ENCODE assay signal across 15 mouse cellular contexts in genomic region chr7:137518028-137518576, GRCm38 (mm10).
DNase-seq lines count a peak whose midpoint lies in the region; ATAC-seq and TF ChIP-seq lines count a peak whose summit lies in the region.
"Had no signal": no experiment of that assay in that cellular context is flagged by ENCODE, and none has a peak within 500 bp of the region (broad histone marks: within the 10 kb centered on the region; RNA-seq: fewer than 3 reads in every experiment).

No protein-coding gene starts in this region.

- no peak for TF ChIP-seq EP300 in stomach, postnatal 0 days (optimal IDR thresholded peaks at IDR 0.05)

- 24% methylated on average over 5 of the region's 5 CpGs for WGBS in stomach, postnatal 0 days

- intact Hi-C loops in gastrocnemius, postnatal 14 days (cut with DNase I; ENCODE audit: low total_unique reads): no loop called here
- intact Hi-C loops in heart, postnatal 25 days (cut with DNase I): no loop called here

- peak overlapping the region; percentile 56 for H3K27ac ChIP-seq in stomach, postnatal 0 days (replicated peaks)
- H3K27ac ChIP-seq: heart, embryonic 15.5 days; neural tube, embryonic 13.5 days had no signal

- peak; percentile 57; the same call in 1 of the 2 replicates for ATAC-seq in stomach, postnatal 0 days (ENCODE audit: low FRiP score, low TSS enrichment)
- ATAC-seq: hindbrain, embryonic 16.5 days; liver, postnatal 0 days; midbrain, embryonic 16.5 days had no signal

- peak; percentile 13 for DNase-seq in lung, postnatal 36 days
- no peak for DNase-seq in lung, postnatal 14 days
- DNase-seq in gastrocnemius, postnatal 14 days: peak; percentile 49
- DNase-seq in heart, postnatal 25 days (ENCODE audit: low spot score): peak; percentile 17
- DNase-seq in stomach, postnatal 0 days (ENCODE audit: low spot score): peak; percentile 16
- DNase-seq in adrenal gland, postnatal 25 days: no peak
- no peak for DNase-seq in neural tube, embryonic 10.5 days (ENCODE audit: extremely low spot score, low spot score)
- DNase-seq: cerebellum, adult 18-20 months; liver, postnatal 0 days; spleen, adult 18-20 months; thymus, adult 2 months had no signal

- no peaks in the 10 kb centered on the region for H3K36me3 ChIP-seq in stomach, postnatal 0 days (ENCODE audit: control insufficient read depth, insufficient read depth, low read length)
- H3K36me3 ChIP-seq: heart, embryonic 15.5 days; neural tube, embryonic 13.5 days had no signal

- TF ChIP-seq CTCF in stomach, postnatal 0 days (IDR thresholded peaks at IDR 0.05; ENCODE audit: low read depth): no peak

- no peak overlapping the region for H3K4me2 ChIP-seq in stomach, postnatal 0 days (replicated peaks; ENCODE audit: low read depth)
- H3K4me2 ChIP-seq: heart, embryonic 15.5 days; neural tube, embryonic 13.5 days had no signal

- H3K27me3 ChIP-seq in stomach, postnatal 0 days (ENCODE audit: control insufficient read depth, insufficient read depth, low read length): no peaks in the 10 kb centered on the region
- H3K27me3 ChIP-seq: heart, embryonic 15.5 days; neural tube, embryonic 13.5 days had no signal

- no peak overlapping the region for H3K4me3 ChIP-seq in stomach, postnatal 0 days (ENCODE audit: low read depth, low read length)
- H3K4me3 ChIP-seq: heart, embryonic 15.5 days; neural tube, embryonic 13.5 days had no signal

- H3K4me1 ChIP-seq in stomach, postnatal 0 days (replicated peaks; ENCODE audit: control insufficient read depth, insufficient read depth): no peaks in the 10 kb centered on the region
- H3K4me1 ChIP-seq: heart, embryonic 15.5 days; neural tube, embryonic 13.5 days had no signal

- H3K9me3 ChIP-seq in stomach, postnatal 0 days (ENCODE audit: control insufficient read depth, low read length): no peaks in the 10 kb centered on the region
- H3K9me3 ChIP-seq: heart, embryonic 15.5 days; neural tube, embryonic 13.5 days had no signal

- no peak overlapping the region for H3K9ac ChIP-seq in stomach, postnatal 0 days (ENCODE audit: low read length)
- H3K9ac ChIP-seq: heart, embryonic 15.5 days; liver, postnatal 0 days; neural tube, embryonic 13.5 days had no signal

Comparison
In these comparisons a context has a peak if more than half of its experiments do, and no peak if none do; other contexts are left out.
1. DNase-seq: peak in lung, postnatal 36 days (single experiment), gastrocnemius, postnatal 14 days (single experiment), heart, postnatal 25 days (single experiment) and stomach, postnatal 0 days (single experiment); none in lung, postnatal 14 days (single experiment), adrenal gland, postnatal 25 days (single experiment) and neural tube, embryonic 10.5 days (single experiment).